Mouse (Mus musculus) forebrain, embryonic 14.5 days (tissue): ENCODE data around the gene Zfp82. TPM values are rescaled to one million over a fixed set of nuclear protein-coding genes. Genes with fewer than 3 reads are reported as not detected.
A peak's percentile ranks its signal among the peaks of the same experiment; 100 is the strongest.

Experiments used
- ATAC-seq: fragments of 200-750 bp; cut with Nextera tagmentation; 2 replicates; pipeline ENCODE4 v1.8.0; 2017; ENCODE audit warnings: mild to moderate bottlenecking, moderate library complexity
- DNase-seq: peaks from one replicate; pipeline ENCODE4 v3.0.0-alpha.2; 2015; ENCODE audit warnings: low spot score
- H3K27ac ChIP-seq: fragments of 300-500 bp; sonication (generic); 2 replicates; pipeline ENCODE4 v1.5.1; 2014; ENCODE audit warnings: low read depth, mild to moderate bottlenecking, control low read depth, low read length, moderate library complexity
- H3K27me3 ChIP-seq: fragments of 300-500 bp; sonication (generic); replicated peaks from 2 replicates; pipeline ENCODE4 v1.6.1; 2014; ENCODE audit warnings: low read length, control low read depth, mixed read lengths; ENCODE audit not compliant: control insufficient read depth, insufficient read depth
- H3K36me3 ChIP-seq: fragments of 300-500 bp; sonication (generic); 2 replicates; pipeline ENCODE4 v1.6.1; 2014; ENCODE audit warnings: low read length, control low read depth; ENCODE audit not compliant: control insufficient read depth, insufficient read depth
- H3K4me1 ChIP-seq: fragments of 300-500 bp; sonication (generic); 2 replicates; pipeline ENCODE4 v1.6.1; 2014; ENCODE audit warnings: antibody characterized with exemption, low read length, control low read depth; ENCODE audit not compliant: control insufficient read depth, insufficient read depth
- H3K4me2 ChIP-seq: fragments of 300-500 bp; sonication (generic); 2 replicates; pipeline ENCODE4 v1.6.1; 2014; ENCODE audit warnings: mild to moderate bottlenecking, control low read depth, low read length
- H3K4me3 ChIP-seq: fragments of 300-500 bp; sonication (generic); 2 replicates; pipeline ENCODE4 v1.5.1; 2014; ENCODE audit warnings: low read depth, low read length, control low read depth
- H3K9ac ChIP-seq: fragments of 300-500 bp; sonication (generic); 2 replicates; pipeline ENCODE4 v1.6.1; 2014; ENCODE audit warnings: mild to moderate bottlenecking, low read length, control low read depth, moderate library complexity
- H3K9me3 ChIP-seq: fragments of 300-500 bp; sonication (generic); replicated peaks from 2 replicates; pipeline ENCODE4 v1.6.1; 2016; ENCODE audit warnings: low read length, control low read depth, mixed read lengths; ENCODE audit not compliant: control insufficient read depth
- WGBS: fragments of 180-500 bp; shearing (Covaris S2); extraction: QIAGEN DNeasy Blood & Tissue Kit; methylation state at CpG from one replicate; pipeline ENCODE4 v1.1.7; 2014; 5-methylcytosine and 5-hydroxymethylcytosine counted together
- polyA plus RNA-seq: library from polyadenylated mRNA; unstranded; fragments of >200 nt; fragmentation: Nextera tagmentation; extraction: Ambion mirVana; gene quantifications from 2 replicates; pipeline ENCODE4 v1.2.1, GENCODE M21; 2014

Gene Zfp82
- polyA plus RNA-seq, 1 experiment from 2014 or later, result 13.6 TPM

GRCm38 (mm10) chr7:30094646-30095429 is 22.1 kb upstream of the Zfp82 start, which contains the start of gene Zfp260:
Gene Zfp260 (plus strand): TSS chr7:30094777.
- DNase-seq (peak; percentile 99), ATAC-seq (peak; percentile 81)
- Histone ChIP-seq H3K4me2 (peak within 1 kb of the TSS; percentile 71), H3K27me3 (no peaks in the 10 kb centered on the region), H3K4me3 (peak within 1 kb of the TSS; percentile 63), H3K27ac (peak within 1 kb of the TSS; percentile 99), H3K9me3 (no peaks in the 10 kb centered on the region), H3K4me1 (peaks cover 8% of the 10 kb centered on the region), H3K9ac (peak within 1 kb of the TSS; percentile 88), H3K36me3 (peaks cover 8% of the 10 kb centered on the region)
- under 1% methylated on average over 26 of the region's 26 CpGs for WGBS

- no peak overlapping the region for H3K27ac ChIP-seq
- H3K9ac ChIP-seq, result peak overlapping the region; percentile 37; the same call in 1 of the 2 replicates
Observed at GRCm38 (mm10) chr7:30093918-30094415, 21.3 kb upstream of the Zfp82 start.

GRCm38 (mm10) chr7:30092666-30093065 is 20.0 kb upstream of the Zfp82 start:
- no peak for ATAC-seq
- peaks cover 26% of the 10 kb centered on the region for H3K4me1 ChIP-seq

More at GRCm38 (mm10) chr7:30093918-30094415, 21.3 kb upstream of the Zfp82 start:
- Histone ChIP-seq H3K27me3 (no peaks in the 10 kb centered on the region), H3K36me3 (no peaks in the 10 kb centered on the region), H3K4me1 (peaks cover 14% of the 10 kb centered on the region), H3K9me3 (no peaks in the 10 kb centered on the region), H3K4me2 (peak overlapping the region; percentile 71), H3K4me3 (peak overlapping the region; percentile 63; the same call in 1 of the 2 replicates)
- ATAC-seq (no peak), DNase-seq (no peak)
- WGBS, result 78% methylated on average over 6 of the region's 6 CpGs

GRCm38 (mm10) chr7:30090970-30091585 is 18.4 kb upstream of the Zfp82 start:
- peaks cover 8% of the 10 kb centered on the region for H3K36me3 ChIP-seq
- H3K9ac ChIP-seq, result peak overlapping the region; percentile 79; the same call in 1 of the 2 replicates
- H3K27ac ChIP-seq, result peak overlapping the region; percentile 87; the same call in 1 of the 2 replicates
- H3K4me2 ChIP-seq, result peak overlapping the region; percentile 52
- H3K27me3 ChIP-seq, result no peaks in the 10 kb centered on the region
- peaks cover 24% of the 10 kb centered on the region for H3K4me1 ChIP-seq
- DNase-seq (peak; percentile 72), ATAC-seq (no peak)
- no peaks in the 10 kb centered on the region for H3K9me3 ChIP-seq
- WGBS, result 13% methylated on average over 9 of the region's 9 CpGs
- peak overlapping the region; percentile 64 for H3K4me3 ChIP-seq

More at GRCm38 (mm10) chr7:30092666-30093065, 20.0 kb upstream of the Zfp82 start:
- no peak overlapping the region for H3K9ac ChIP-seq
- no peaks in the 10 kb centered on the region for H3K27me3 ChIP-seq
- no peaks in the 10 kb centered on the region for H3K9me3 ChIP-seq
- H3K27ac ChIP-seq, result no peak overlapping the region
- WGBS, result 86% methylated on average over 9 of the region's 9 CpGs
- no peaks in the 10 kb centered on the region for H3K36me3 ChIP-seq
- no peak for DNase-seq
- no peak overlapping the region for H3K4me3 ChIP-seq
- H3K4me2 ChIP-seq, result no peak overlapping the region

GRCm38 (mm10) chr7:30090092-30090969 is 17.6 kb upstream of the Zfp82 start, which contains the start of the genes Gm26920 and Zfp566:
Gene Gm26920 (minus strand): TSS chr7:30090410.
Gene Zfp566 (minus strand): TSS chr7:30090527.
- Histone ChIP-seq H3K27ac (peak within 1 kb of the TSS; percentile 87), H3K4me2 (peak within 1 kb of the TSS; percentile 89), H3K4me3 (peak within 1 kb of the TSS; percentile 64), H3K9ac (peak within 1 kb of the TSS; percentile 79), H3K4me1 (peaks cover 21% of the 10 kb centered on the region), H3K36me3 (peaks cover 15% of the 10 kb centered on the region), H3K27me3 (no peaks in the 10 kb centered on the region), H3K9me3 (no peaks in the 10 kb centered on the region)
- under 1% methylated on average over 40 of the region's 40 CpGs for WGBS
- ATAC-seq, result peak; percentile 92
- DNase-seq, result peak; percentile 99

GRCm38 (mm10) chr7:30089405-30089804 is 16.7 kb upstream of the Zfp82 start:
- ATAC-seq (no peak), DNase-seq (peak; percentile 5)
- Histone ChIP-seq H3K27ac (peak overlapping the region; percentile 87; the same call in 1 of the 2 replicates), H3K27me3 (no peaks in the 10 kb centered on the region), H3K9me3 (no peaks in the 10 kb centered on the region), H3K4me3 (peak overlapping the region; percentile 64), H3K9ac (peak overlapping the region; percentile 79), H3K4me2 (peak overlapping the region; percentile 89), H3K4me1 (peaks cover 21% of the 10 kb centered on the region), H3K36me3 (peaks cover 24% of the 10 kb centered on the region)
- WGBS, result 12% methylated on average over 6 of the region's 6 CpGs

- H3K36me3 ChIP-seq, result peaks cover 42% of the 10 kb centered on the region
Observed at GRCm38 (mm10) chr7:30086524-30086923, 13.8 kb upstream of the Zfp82 start.

GRCm38 (mm10) chr7:30064622-30065021 is 8.1 kb downstream of the Zfp82 start:
- no peak overlapping the region for H3K4me2 ChIP-seq
- H3K36me3 ChIP-seq, result peaks cover 67% of the 10 kb centered on the region
- no peak overlapping the region for H3K9ac ChIP-seq
- no peaks in the 10 kb centered on the region for H3K4me1 ChIP-seq
- H3K27me3 ChIP-seq, result no peaks in the 10 kb centered on the region
- H3K9me3 ChIP-seq, result no peaks in the 10 kb centered on the region
- no peak overlapping the region for H3K27ac ChIP-seq
- H3K4me3 ChIP-seq, result no peak overlapping the region
- DNase-seq (no peak), ATAC-seq (no peak)
- 80% methylated on average over 5 of the region's 5 CpGs for WGBS

More at GRCm38 (mm10) chr7:30086524-30086923, 13.8 kb upstream of the Zfp82 start:
- Histone ChIP-seq H3K27me3 (no peaks in the 10 kb centered on the region), H3K4me1 (peaks cover 18% of the 10 kb centered on the region), H3K4me3 (no peak overlapping the region), H3K9me3 (no peaks in the 10 kb centered on the region), H3K27ac (no peak overlapping the region), H3K9ac (no peak overlapping the region), H3K4me2 (no peak overlapping the region)
- 94% methylated on average over 9 of the region's 9 CpGs for WGBS
- DNase-seq (no peak), ATAC-seq (no peak)
